Mouse (Mus musculus) liver, adult 10 weeks (tissue): ENCODE results near the gene Gm8232. TPM values are rescaled to one million over a fixed set of nuclear protein-coding genes. Genes with fewer than 3 reads are reported as not detected.

Source experiments
- polyA plus RNA-seq: library from polyadenylated mRNA; stranded (reverse); fragments of 350-450 nt; fragmentation: Illumina TruSeq; extraction: RNeasy Lipid Tissue Mini Kit (QIAGEN cat#74804); gene quantifications from one replicate; pipeline ENCODE4 v1.2.3, GENCODE M21; 2014; ENCODE audit warnings: low read depth, low replicate concordance

The Gm8232 gene
- polyA plus RNA-seq: not detected

GRCm38 (mm10) chr14:44433335-44433734 lies at the start of gene Gm8232:
TSS of gene Gm8232 (plus strand) at chr14:44433635.

GRCm38 (mm10) chr14:44410588-44410987 lies 22.8 kb upstream of the Gm8232 start, which contains the start of gene Gm3371:
TSS of gene Gm3371 (minus strand) at chr14:44410688.

Other genes starting within 250 kb of the Gm8232 start
- not detected for gene Gm8212, start 236.0 kb upstream of the Gm8232 start, polyA plus RNA-seq
- gene 4930503E14Rik, start 220.4 kb upstream of the Gm8232 start, polyA plus RNA-seq: not detected
- not detected for gene Gm8220, start 148.1 kb upstream of the Gm8232 start, polyA plus RNA-seq
- gene Gm5930, start 95.1 kb upstream of the Gm8232 start, polyA plus RNA-seq: not detected
- not detected for gene Gm8229, start 68.3 kb upstream of the Gm8232 start, polyA plus RNA-seq
- not detected for gene Gm3371, start 22.9 kb upstream of the Gm8232 start, polyA plus RNA-seq
- not detected for gene BC061237, start 58.8 kb downstream of the Gm8232 start, polyA plus RNA-seq
- not detected for gene Gm17093, start 84.6 kb downstream of the Gm8232 start, polyA plus RNA-seq
- not detected for gene Gm8247, start 149.5 kb downstream of the Gm8232 start, polyA plus RNA-seq
- not detected for gene Gm5624, start 194.3 kb downstream of the Gm8232 start, polyA plus RNA-seq